Mouse (Mus musculus) E14TG2a.4 (cell line): ENCODE measurements at regions not wholly inside any gene's neighbourhood (a gene's known extent, or its start where the extent isn't known, plus 50 kb on each side); places are given as distances from the start of the nearest gene placed in this dataset.
"Not testable (repeated sequence)": the region's sequence is repeated elsewhere in the genome, so short reads cannot be mapped to it uniquely, and the experiment has no call there.

Experiments
- CTCF ChIP-seq: conservative IDR thresholded peaks from 2 replicates; pipeline ENCODE4 v1.5.1; 2014; ENCODE audit warnings: low read length
- POU5F1 ChIP-seq: IDR thresholded peaks from 2 replicates; pipeline ENCODE4 v1.6.1; 2014; ENCODE audit warnings: low read length, borderline replicate concordance

DNA sequence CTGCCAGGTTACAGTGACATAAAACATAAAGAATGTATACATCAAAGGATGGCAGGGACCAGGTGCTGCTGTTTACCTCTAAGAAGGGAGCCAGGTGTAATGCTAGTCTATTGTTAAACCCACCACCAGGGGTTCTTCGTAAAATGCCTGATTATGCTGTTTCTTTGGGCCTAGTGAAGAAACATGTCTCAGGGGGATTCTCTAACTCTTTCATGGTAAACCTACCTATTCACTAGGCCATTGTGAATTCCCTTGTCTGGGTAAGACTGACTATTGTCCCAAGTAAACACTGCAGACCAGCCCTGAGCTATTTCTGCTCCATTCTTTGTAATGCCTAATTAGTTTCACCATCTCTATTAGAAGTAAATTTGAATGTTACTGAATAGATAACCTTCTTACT is 194.3 kb upstream of the Tmem47 start:
- not testable (repeated sequence) for TF ChIP-seq POU5F1, CTCF
